Mouse (Mus musculus): Measurements from ENCODE around the gene Prkn. TPM values are rescaled to one million over a fixed set of nuclear protein-coding genes. Genes with fewer than 3 reads are reported as not detected.
A peak's percentile ranks its signal among the peaks of the same experiment; 100 is the strongest.

Gene Prkn
- polyA plus RNA-seq, 1 experiment from 2014 or later, result 1.5 TPM

- H3K4me2 ChIP-seq, result no peak overlapping the region
- no peak for ATAC-seq (ENCODE audit: insufficient number of reproducible peaks, insufficient read depth, low FRiP score, low TSS enrichment, low read depth)
Measured at GRCm38 (mm10) chr17:11886963-11887362, 1046.8 kb downstream of the Prkn start.

DNA sequence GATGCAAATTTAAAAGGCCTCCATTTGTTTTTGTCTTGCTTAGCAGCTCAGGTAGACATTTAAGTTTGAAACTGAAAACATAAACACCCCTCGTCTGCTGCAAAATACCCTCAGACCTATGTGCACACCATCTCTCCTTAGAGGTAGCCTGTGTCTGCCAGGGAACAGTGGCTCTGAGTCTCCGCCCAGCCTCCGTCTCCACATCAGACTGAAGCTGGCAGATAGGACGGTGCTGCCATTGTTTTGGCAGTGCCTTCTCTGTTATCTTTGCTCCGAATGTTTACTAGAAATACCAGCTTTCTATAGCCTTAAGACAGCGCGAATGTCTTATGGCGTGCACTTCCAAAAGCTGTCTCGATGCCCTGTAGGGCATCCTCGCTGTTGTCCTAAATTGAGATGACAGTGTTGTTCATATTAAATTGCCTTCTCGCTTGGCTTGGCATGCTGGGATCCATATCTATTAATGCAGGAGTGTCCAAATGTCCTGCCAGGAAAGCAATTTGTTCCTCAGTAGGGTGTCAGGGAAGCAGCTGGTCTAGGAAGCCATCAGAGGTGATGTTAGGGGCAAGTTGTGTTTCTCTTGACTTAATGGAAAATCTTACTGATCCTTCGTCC, 1047.5 kb downstream of the Prkn start:
- H3K27ac ChIP-seq, result no peak overlapping the region
- no peak overlapping the region for H3K4me3 ChIP-seq (replicated peaks)
- H3K4me2 ChIP-seq, result no peak overlapping the region
- 83% methylated on average over 12 of the region's 12 CpGs for WGBS
- H3K27me3 ChIP-seq, result no peaks in the 10 kb centered on the region
- ATAC-seq (ENCODE audit: insufficient number of reproducible peaks, insufficient read depth, low FRiP score, low TSS enrichment, low read depth), result no peak
- H3K9me3 ChIP-seq, result no peaks in the 10 kb centered on the region
- no peak overlapping the region for H3K9ac ChIP-seq (replicated peaks)
- no peaks in the 10 kb centered on the region for H3K4me1 ChIP-seq (replicated peaks)
- no peaks in the 10 kb centered on the region for H3K36me3 ChIP-seq

More at GRCm38 (mm10) chr17:11886963-11887362, 1046.8 kb downstream of the Prkn start:
- no peak overlapping the region for H3K4me3 ChIP-seq (replicated peaks)
- no peak overlapping the region for H3K9ac ChIP-seq (replicated peaks)
- H3K27ac ChIP-seq, result no peak overlapping the region
- H3K4me1 ChIP-seq (replicated peaks), result no peaks in the 10 kb centered on the region
- H3K9me3 ChIP-seq, result no peaks in the 10 kb centered on the region
- whole genome bisulfite sequencing, result 80% methylated on average over 4 of the region's 4 CpGs
- no peaks in the 10 kb centered on the region for H3K36me3 ChIP-seq
- H3K27me3 ChIP-seq, result no peaks in the 10 kb centered on the region

DNA sequence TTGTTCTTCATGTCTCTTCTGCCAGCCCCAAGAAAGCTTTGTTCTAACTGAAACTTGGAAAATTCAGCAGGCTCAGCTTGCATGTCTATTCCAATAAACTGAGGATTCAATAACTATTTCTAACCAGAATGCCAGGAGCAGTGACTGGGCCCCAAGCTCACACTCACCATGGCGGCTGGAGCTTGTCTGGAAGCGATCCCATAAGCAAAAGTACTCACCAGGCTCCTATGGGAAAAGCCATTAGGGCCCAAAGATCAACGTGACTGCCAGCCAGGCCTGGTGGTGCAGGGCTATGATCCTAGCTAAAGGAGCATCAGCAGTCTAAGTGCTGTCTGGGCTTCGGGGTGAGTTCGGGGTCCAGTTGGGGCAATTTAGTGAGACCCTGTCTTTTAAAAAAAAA, 1048.6 kb downstream of the Prkn start:
- Histone ChIP-seq H3K27me3 (no peaks in the 10 kb centered on the region), H3K9me3 (no peaks in the 10 kb centered on the region), H3K4me2 (no peak overlapping the region), H3K36me3 (no peaks in the 10 kb centered on the region), H3K27ac (no peak overlapping the region), H3K9ac (replicated peaks) (no peak overlapping the region), H3K4me3 (replicated peaks) (no peak overlapping the region), H3K4me1 (replicated peaks) (no peaks in the 10 kb centered on the region)
- ATAC-seq (ENCODE audit: insufficient number of reproducible peaks, insufficient read depth, low FRiP score, low TSS enrichment, low read depth), result no peak
- WGBS, result 76% methylated on average over 5 of the region's 5 CpGs

DNA sequence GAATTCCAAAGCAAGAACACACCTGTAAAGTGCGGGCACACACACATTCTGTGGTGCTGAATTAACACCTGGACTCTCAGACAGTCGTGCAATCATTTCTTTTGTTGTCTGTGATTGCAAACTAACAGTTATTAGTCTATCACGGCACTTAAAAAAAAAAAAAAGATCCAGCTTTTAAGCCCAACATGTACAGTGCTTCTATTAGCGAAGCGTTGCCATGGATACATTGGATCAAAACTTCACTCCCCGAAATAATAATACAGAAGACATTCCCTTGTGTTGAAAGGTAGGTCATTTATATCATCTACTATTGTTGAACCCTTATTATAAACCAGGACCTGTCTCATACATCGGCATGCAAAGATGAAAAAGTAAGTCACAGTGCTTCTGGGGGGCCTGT, 1060.1 kb downstream of the Prkn start:
- H3K4me2 ChIP-seq, result no peak overlapping the region
- no peak overlapping the region for H3K4me3 ChIP-seq (replicated peaks)
- H3K9ac ChIP-seq (replicated peaks), result no peak overlapping the region
- no peaks in the 10 kb centered on the region for H3K36me3 ChIP-seq
- H3K27ac ChIP-seq, result no peak overlapping the region
- 85% methylated on average over 7 of the region's 7 CpGs for WGBS
- H3K4me1 ChIP-seq (replicated peaks), result no peaks in the 10 kb centered on the region
- no peaks in the 10 kb centered on the region for H3K9me3 ChIP-seq
- ATAC-seq (ENCODE audit: insufficient number of reproducible peaks, insufficient read depth, low FRiP score, low TSS enrichment, low read depth), result no peak
- H3K27me3 ChIP-seq, result no peaks in the 10 kb centered on the region

DNA sequence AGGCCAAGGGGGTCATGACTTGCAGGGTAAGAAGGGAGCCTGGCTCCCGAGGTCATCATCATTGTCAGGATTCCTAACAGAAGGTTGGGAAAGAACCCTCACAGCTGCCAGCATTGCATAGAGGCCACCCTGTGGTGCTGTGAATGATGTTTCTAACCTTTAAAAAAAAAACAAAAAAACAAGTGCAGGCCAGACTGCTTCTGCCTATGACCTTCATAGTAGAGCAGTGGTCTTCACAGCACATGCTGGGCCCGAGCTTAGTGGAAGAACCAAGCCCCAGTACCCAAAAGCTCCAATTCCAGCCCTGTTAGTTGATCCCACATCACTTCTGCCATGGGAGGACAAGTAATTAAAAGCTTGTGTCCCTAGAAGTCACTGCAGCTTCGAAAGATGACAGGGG, 1061.5 kb downstream of the Prkn start:
- H3K36me3 ChIP-seq, result no peaks in the 10 kb centered on the region
- H3K4me2 ChIP-seq, result no peak overlapping the region
- no peaks in the 10 kb centered on the region for H3K4me1 ChIP-seq (replicated peaks)
- H3K27ac ChIP-seq, result no peak overlapping the region
- no peaks in the 10 kb centered on the region for H3K9me3 ChIP-seq
- 72% methylated on average over 3 of the region's 3 CpGs for WGBS
- no peak overlapping the region for H3K4me3 ChIP-seq (replicated peaks)
- H3K9ac ChIP-seq (replicated peaks), result no peak overlapping the region
- no peak for ATAC-seq (ENCODE audit: insufficient number of reproducible peaks, insufficient read depth, low FRiP score, low TSS enrichment, low read depth)
- H3K27me3 ChIP-seq, result no peaks in the 10 kb centered on the region

- Histone ChIP-seq H3K4me2 (no peak overlapping the region), H3K4me3 (replicated peaks) (no peak overlapping the region)
- WGBS, result 45% methylated on average over 6 of the region's 6 CpGs
Measured at GRCm38 (mm10) chr17:11903001-11903400, 1062.8 kb downstream of the Prkn start.

DNA sequence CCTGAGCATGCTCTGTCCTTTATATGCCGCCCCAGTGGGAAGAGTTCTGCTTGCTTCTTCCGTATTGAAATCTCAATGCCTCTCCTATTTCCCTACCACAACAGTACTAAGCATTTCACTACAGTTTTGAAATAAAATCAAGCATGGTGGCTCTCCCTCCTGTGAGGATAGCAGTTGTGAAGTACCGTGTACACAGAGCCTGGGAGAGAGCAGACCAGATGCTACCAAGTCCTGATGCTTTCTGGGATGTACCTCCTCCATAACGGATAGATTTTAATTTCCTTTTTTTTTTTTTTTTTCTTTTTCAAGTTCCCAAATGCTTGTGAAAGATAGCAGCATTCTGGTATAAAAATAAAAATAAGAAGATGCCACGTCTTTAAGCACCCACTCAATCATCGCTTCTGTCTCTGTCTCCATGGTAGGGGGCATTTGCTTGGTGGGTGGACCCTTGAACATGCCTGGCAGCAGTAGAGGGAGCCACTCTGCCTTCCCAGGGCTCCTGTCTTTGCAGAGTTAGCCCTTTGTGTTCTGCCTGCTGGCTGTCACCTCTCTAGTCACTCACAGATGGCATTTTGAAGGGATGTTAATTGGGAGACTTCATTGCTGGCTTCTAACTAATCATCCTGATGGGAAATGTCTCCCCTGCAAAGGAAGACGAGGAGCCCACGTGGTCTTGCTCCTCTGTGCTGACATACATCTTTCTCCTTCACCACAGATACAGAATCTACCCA, 1070.6 kb downstream of the Prkn start:
- H3K9me3 ChIP-seq, result no peaks in the 10 kb centered on the region
- H3K27me3 ChIP-seq, result peaks cover 36% of the 10 kb centered on the region
- H3K36me3 ChIP-seq, result no peaks in the 10 kb centered on the region
- no peak overlapping the region for H3K4me2 ChIP-seq
- no peak for ATAC-seq (ENCODE audit: insufficient number of reproducible peaks, insufficient read depth, low FRiP score, low TSS enrichment, low read depth)
- peaks cover 4% of the 10 kb centered on the region for H3K4me1 ChIP-seq (replicated peaks)
- H3K9ac ChIP-seq (replicated peaks), result no peak overlapping the region
- no peak overlapping the region for H3K4me3 ChIP-seq (replicated peaks)
- WGBS, result 71% methylated on average over 8 of the region's 8 CpGs
- H3K27ac ChIP-seq, result no peak overlapping the region

More at GRCm38 (mm10) chr17:11903001-11903400, 1062.8 kb downstream of the Prkn start:
- no peak for ATAC-seq (ENCODE audit: insufficient number of reproducible peaks, insufficient read depth, low FRiP score, low TSS enrichment, low read depth)
- Histone ChIP-seq H3K27ac (no peak overlapping the region), H3K36me3 (no peaks in the 10 kb centered on the region), H3K4me1 (replicated peaks) (no peaks in the 10 kb centered on the region), H3K27me3 (no peaks in the 10 kb centered on the region), H3K9ac (replicated peaks) (no peak overlapping the region), H3K9me3 (no peaks in the 10 kb centered on the region)

DNA sequence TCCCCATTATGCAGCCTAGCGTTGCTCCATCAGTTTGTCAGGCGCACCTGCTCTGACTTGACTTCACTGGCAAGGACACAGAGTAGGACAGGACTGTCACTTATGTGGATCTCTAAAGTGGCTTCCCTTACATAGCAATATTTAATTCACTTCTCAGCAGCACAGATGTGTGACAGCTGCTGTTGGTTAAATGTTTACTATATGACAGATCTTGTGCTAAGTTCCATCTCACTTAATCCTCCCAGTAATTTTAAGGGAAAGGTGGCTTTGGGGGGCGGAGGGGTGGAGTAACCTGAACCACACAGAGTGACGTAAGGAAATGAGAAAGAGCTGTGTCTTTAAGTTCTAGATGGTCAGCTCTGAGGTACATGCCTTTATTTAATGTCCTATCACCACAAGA, 1072.0 kb downstream of the Prkn start:
- H3K36me3 ChIP-seq, result no peaks in the 10 kb centered on the region
- peaks cover 4% of the 10 kb centered on the region for H3K4me1 ChIP-seq (replicated peaks)
- H3K4me3 ChIP-seq (replicated peaks), result no peak overlapping the region
- WGBS, result 67% methylated on average over 4 of the region's 4 CpGs
- no peaks in the 10 kb centered on the region for H3K9me3 ChIP-seq
- H3K9ac ChIP-seq (replicated peaks), result no peak overlapping the region
- peak overlapping the region; percentile 61; the same call in 1 of the 2 replicates for H3K4me2 ChIP-seq
- ATAC-seq (ENCODE audit: insufficient number of reproducible peaks, insufficient read depth, low FRiP score, low TSS enrichment, low read depth), result no peak
- peaks cover 37% of the 10 kb centered on the region for H3K27me3 ChIP-seq
- no peak overlapping the region for H3K27ac ChIP-seq

- Histone ChIP-seq H3K4me3 (replicated peaks) (peak overlapping the region; percentile 27), H3K27ac (no peak overlapping the region), H3K36me3 (no peaks in the 10 kb centered on the region), H3K9me3 (no peaks in the 10 kb centered on the region), H3K27me3 (peaks cover 37% of the 10 kb centered on the region), H3K4me2 (peak overlapping the region; percentile 61), H3K4me1 (replicated peaks) (peaks cover 4% of the 10 kb centered on the region), H3K9ac (replicated peaks) (peak overlapping the region; percentile 19; the same call in 1 of the 2 replicates)
- no peak for ATAC-seq (ENCODE audit: insufficient number of reproducible peaks, insufficient read depth, low FRiP score, low TSS enrichment, low read depth)
- 1% methylated on average over 19 of the region's 19 CpGs for WGBS
Measured at GRCm38 (mm10) chr17:11912872-11913365, 1072.7 kb downstream of the Prkn start.

DNA sequence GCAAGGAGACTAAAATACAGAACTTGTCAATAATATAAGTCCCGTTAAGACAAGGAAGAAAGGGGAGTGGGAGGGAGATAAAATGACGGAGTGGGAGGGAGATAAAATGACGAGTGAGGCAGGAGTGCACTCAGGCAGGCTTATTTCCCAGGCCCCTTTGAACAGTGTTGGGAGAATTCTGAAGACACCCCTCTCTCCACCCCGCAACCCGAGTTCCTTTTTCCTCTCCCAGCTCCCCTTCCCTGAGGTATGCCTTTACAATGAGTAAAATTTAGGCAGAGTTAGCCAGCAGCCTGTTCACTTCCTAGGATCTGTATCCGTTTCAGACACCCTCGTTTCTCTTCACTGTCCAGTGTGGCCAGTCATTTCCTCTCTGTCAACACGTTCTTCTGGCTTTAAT, 1073.4 kb downstream of the Prkn start:
- H3K4me3 ChIP-seq (replicated peaks), result peak overlapping the region; percentile 27; the same call in 1 of the 2 replicates

DNA sequence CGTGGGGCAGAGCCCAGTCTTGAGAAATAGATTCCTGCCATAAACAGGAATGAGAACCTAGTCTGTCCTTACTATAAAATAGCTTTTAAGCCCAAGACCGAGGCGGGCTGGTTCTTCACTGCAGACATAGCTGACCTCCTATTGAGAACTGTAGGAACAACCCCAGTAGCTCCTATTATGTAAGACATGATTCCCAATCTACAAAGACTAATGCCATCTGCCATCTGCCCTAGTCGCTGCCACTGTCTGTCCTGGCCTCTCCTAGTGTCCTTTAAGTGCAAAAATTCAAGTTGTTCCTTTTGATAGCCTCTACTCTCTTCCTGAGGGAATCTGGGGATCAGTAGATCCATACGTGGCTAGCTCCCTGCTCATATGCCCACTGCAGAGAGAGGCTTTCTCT, 1074.3 kb downstream of the Prkn start:
- Histone ChIP-seq H3K4me1 (replicated peaks) (peaks cover 7% of the 10 kb centered on the region), H3K4me2 (no peak overlapping the region), H3K27me3 (peaks cover 37% of the 10 kb centered on the region), H3K4me3 (replicated peaks) (no peak overlapping the region), H3K27ac (no peak overlapping the region), H3K36me3 (no peaks in the 10 kb centered on the region), H3K9me3 (no peaks in the 10 kb centered on the region), H3K9ac (replicated peaks) (no peak overlapping the region)
- WGBS, result 69% methylated on average over 5 of the region's 5 CpGs
- ATAC-seq (ENCODE audit: insufficient number of reproducible peaks, insufficient read depth, low FRiP score, low TSS enrichment, low read depth), result no peak

More for the DNA sequence above, 1073.4 kb downstream of the Prkn start:
- 15% methylated on average over 8 of the region's 8 CpGs for WGBS
- peak overlapping the region; percentile 61 for H3K4me2 ChIP-seq
- H3K27me3 ChIP-seq, result peaks cover 37% of the 10 kb centered on the region
- H3K27ac ChIP-seq, result no peak overlapping the region
- no peak for ATAC-seq (ENCODE audit: insufficient number of reproducible peaks, insufficient read depth, low FRiP score, low TSS enrichment, low read depth)
- no peaks in the 10 kb centered on the region for H3K36me3 ChIP-seq
- H3K9ac ChIP-seq (replicated peaks), result no peak overlapping the region
- H3K9me3 ChIP-seq, result no peaks in the 10 kb centered on the region
- peaks cover 7% of the 10 kb centered on the region for H3K4me1 ChIP-seq (replicated peaks)

Measured in limb, embryonic 12.5 days (tissue).